Mouse (Mus musculus): ENCODE data around the gene Sc5d.

The Sc5d gene

GRCm38 (mm10) chr9:42264145-42264544 is at the start of gene Sc5d:
Gene Sc5d (minus strand): TSS chr9:42264256.
- peak; percentile 95 to 96 for DNase-seq

GRCm38 (mm10) chr9:42311311-42311710 is 47.3 kb upstream of the Sc5d start:
- DNase-seq: no peak

- DNase-seq: no peak
Measured at GRCm38 (mm10) chr9:42303894-42304293, 39.8 kb upstream of the Sc5d start.

GRCm38 (mm10) chr9:42301082-42301633 is 37.1 kb upstream of the Sc5d start:
- no peak for DNase-seq

- DNase-seq: no peak
Measured at GRCm38 (mm10) chr9:42296297-42296922, 32.4 kb upstream of the Sc5d start.

- DNase-seq: no peak
Measured at GRCm38 (mm10) chr9:42294131-42294530, 30.1 kb upstream of the Sc5d start.

- DNase-seq: no peak
Measured at GRCm38 (mm10) chr9:42293596-42293995, 29.5 kb upstream of the Sc5d start.

GRCm38 (mm10) chr9:42293051-42293450 is 29.0 kb upstream of the Sc5d start:
- DNase-seq: no peak

- peak in 1 of 2 experiments; percentile 34 for DNase-seq
Measured at GRCm38 (mm10) chr9:42279676-42280075, 15.6 kb upstream of the Sc5d start.

- no peak for DNase-seq
Measured at GRCm38 (mm10) chr9:42278046-42278445, 14.0 kb upstream of the Sc5d start.

- DNase-seq: no peak
Measured at GRCm38 (mm10) chr9:42277606-42278005, 13.6 kb upstream of the Sc5d start.

- DNase-seq: no peak
Measured at GRCm38 (mm10) chr9:42277162-42277561, 13.1 kb upstream of the Sc5d start.

GRCm38 (mm10) chr9:42275761-42276145 is 11.7 kb upstream of the Sc5d start:
- no peak for DNase-seq

GRCm38 (mm10) chr9:42275027-42275760 is 11.1 kb upstream of the Sc5d start:
- no peak for DNase-seq

GRCm38 (mm10) chr9:42273682-42274296 is 9.7 kb upstream of the Sc5d start:
- no peak for DNase-seq

GRCm38 (mm10) chr9:42273174-42273573 is 9.1 kb upstream of the Sc5d start:
- no peak for DNase-seq

GRCm38 (mm10) chr9:42272690-42273089 is 8.6 kb upstream of the Sc5d start:
- DNase-seq: no peak

GRCm38 (mm10) chr9:42271456-42271855 is 7.4 kb upstream of the Sc5d start:
- DNase-seq: no peak

GRCm38 (mm10) chr9:42270617-42271016 is 6.6 kb upstream of the Sc5d start:
- DNase-seq: no peak

- no peak for DNase-seq
Measured at GRCm38 (mm10) chr9:42270081-42270480, 6.0 kb upstream of the Sc5d start.

GRCm38 (mm10) chr9:42268371-42268770 is 4.3 kb upstream of the Sc5d start:
- DNase-seq: no peak

GRCm38 (mm10) chr9:42265309-42265708 is 1.3 kb upstream of the Sc5d start:
- DNase-seq: peak in 1 of 2 experiments; percentile 23

GRCm38 (mm10) chr9:42263709-42264111 is 346 bp downstream of the Sc5d start:
- peak in 1 of 2 experiments; percentile 18 for DNase-seq

- DNase-seq: no peak
Measured at GRCm38 (mm10) chr9:42260481-42260880, 3.6 kb downstream of the Sc5d start.
